In the genomic region with DNA sequence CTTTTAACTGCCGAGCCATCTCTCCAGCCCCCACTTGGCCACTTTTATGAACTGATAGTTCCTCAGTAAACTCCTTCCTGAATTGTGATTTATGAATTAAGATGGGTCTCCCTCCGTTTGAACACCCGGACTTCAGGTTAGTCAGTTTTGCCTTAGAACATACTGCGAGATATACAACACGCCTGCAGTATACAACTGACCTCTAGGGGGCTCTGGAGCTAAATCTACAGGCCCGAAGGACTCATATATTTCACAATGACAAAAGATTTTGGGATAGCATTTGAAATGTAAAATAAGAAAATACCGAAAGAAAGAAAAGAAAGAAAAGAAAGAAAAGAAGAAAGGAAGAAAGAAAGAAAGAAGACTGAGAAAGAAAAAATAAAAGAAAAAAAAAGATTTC, we compare ENCODE assay signal across 9 mouse cellular contexts. TPM values are rescaled to one million over a fixed set of nuclear protein-coding genes. Genes with fewer than 3 reads are reported as not detected.
A peak's percentile ranks its signal among the peaks of the same experiment; 100 is the strongest.
DNase-seq lines count a peak whose midpoint lies in the region; ATAC-seq and TF ChIP-seq lines count a peak whose summit lies in the region.
"Had no signal": no experiment of that assay in that cellular context is flagged by ENCODE, and none has a peak within 500 bp of the region (broad histone marks: within the 10 kb centered on the region; RNA-seq: fewer than 3 reads in every experiment).

No protein-coding gene starts in this region.

- H3K27ac ChIP-seq in liver, adult 2 months (replicated peaks; ENCODE audit: insufficient read depth, low read depth, low read length): no peak overlapping the region
- H3K27ac ChIP-seq in liver, embryonic 12.5 days: no peak overlapping the region
- no peak overlapping the region for H3K27ac ChIP-seq in hindbrain, postnatal 0 days
- H3K27ac ChIP-seq in limb, embryonic 10.5 days: no peak overlapping the region

- 47% methylated on average over 7 of the region's 7 CpGs for WGBS in liver, adult 2 months
- WGBS in liver, embryonic 12.5 days (ENCODE audit: insufficient replicate concordance): 30% methylated on average over 7 of the region's 7 CpGs
- WGBS in hindbrain, postnatal 0 days: 44% methylated on average over 7 of the region's 7 CpGs
- WGBS in limb, embryonic 10.5 days: 41% methylated on average over 7 of the region's 7 CpGs

- H3K9ac ChIP-seq in liver, adult 2 months (ENCODE audit: low read depth, low read length): no peak overlapping the region
- no peak overlapping the region for H3K9ac ChIP-seq in liver, embryonic 12.5 days
- no peak overlapping the region for H3K9ac ChIP-seq in hindbrain, postnatal 0 days (replicated peaks; ENCODE audit: low read length)

- no peak for TF ChIP-seq CTCF in liver, adult 2 months (IDR thresholded peaks at IDR 0.05; ENCODE audit: low read depth, low read length)
- TF ChIP-seq CTCF in hindbrain, postnatal 0 days (IDR thresholded peaks at IDR 0.05; ENCODE audit: low read depth): peak; percentile 70

- no peak overlapping the region for H3K4me2 ChIP-seq in liver, embryonic 12.5 days
- no peak overlapping the region for H3K4me2 ChIP-seq in hindbrain, postnatal 0 days (ENCODE audit: low read depth, low read length)

- peak; percentile 46 for DNase-seq in liver, adult 2 months (ENCODE audit: extremely low read depth, low read depth, low spot score)
- peak; percentile 73 for DNase-seq in T-cell, adult 2 months (ENCODE audit: low spot score)
- DNase-seq in cerebellum, postnatal 10 days: peak; percentile 82 to 90
- peak; percentile 82 for DNase-seq in hindbrain, postnatal 0 days (ENCODE audit: low spot score)
- peak; percentile 45 for DNase-seq in limb, embryonic 10.5 days (ENCODE audit: low spot score)
- peak; percentile 81 for DNase-seq in right cerebral cortex, postnatal 14 days
- no peak for DNase-seq in yolk sac, embryonic 10.5 days (ENCODE audit: low spot score)

- H3K36me3 ChIP-seq in liver, adult 2 months (ENCODE audit: control insufficient read depth, insufficient read depth, low read length): no peaks in the 10 kb centered on the region
- H3K36me3 ChIP-seq in liver, embryonic 12.5 days: no peaks in the 10 kb centered on the region
- no peaks in the 10 kb centered on the region for H3K36me3 ChIP-seq in hindbrain, postnatal 0 days (ENCODE audit: insufficient read depth, low read length)
- no peaks in the 10 kb centered on the region for H3K36me3 ChIP-seq in limb, embryonic 10.5 days

- H3K79me2 ChIP-seq in liver, adult 2 months (ENCODE audit: control insufficient read depth, insufficient read depth, low read length): no peaks in the 10 kb centered on the region

- H3K27me3 ChIP-seq in liver, adult 2 months (ENCODE audit: control insufficient read depth, insufficient read depth, low read length): no peaks in the 10 kb centered on the region; the same call in 1 of the 2 replicates
- peaks cover 45% of the 10 kb centered on the region for H3K27me3 ChIP-seq in liver, embryonic 12.5 days (replicated peaks)
- H3K27me3 ChIP-seq in hindbrain, postnatal 0 days (ENCODE audit: insufficient read depth, low read length): peaks cover 3% of the 10 kb centered on the region; the same call in 1 of the 2 replicates
- peaks cover 23% of the 10 kb centered on the region for H3K27me3 ChIP-seq in limb, embryonic 10.5 days (ENCODE audit: low read depth, poor library complexity, severe bottlenecking)

- TF ChIP-seq POLR2A in liver, adult 2 months (IDR thresholded peaks at IDR 0.05; ENCODE audit: extremely low read depth, insufficient read depth, low read length): no peak

- ATAC-seq in liver, embryonic 12.5 days: no peak
- no peak for ATAC-seq in hindbrain, postnatal 0 days

- H3K9me3 ChIP-seq in liver, embryonic 12.5 days (replicated peaks): no peaks in the 10 kb centered on the region
- H3K9me3 ChIP-seq in hindbrain, postnatal 0 days (ENCODE audit: low read length): no peaks in the 10 kb centered on the region
- no peaks in the 10 kb centered on the region for H3K9me3 ChIP-seq in limb, embryonic 10.5 days (replicated peaks)

- H3K4me1 ChIP-seq in liver, adult 2 months (ENCODE audit: control insufficient read depth, insufficient read depth, low read length): no peaks in the 10 kb centered on the region
- peaks cover 5% of the 10 kb centered on the region; the same call in 1 of the 2 replicates for H3K4me1 ChIP-seq in liver, embryonic 12.5 days
- H3K4me1 ChIP-seq in hindbrain, postnatal 0 days (ENCODE audit: insufficient read depth, low read length): no peaks in the 10 kb centered on the region
- H3K4me1 ChIP-seq in limb, embryonic 10.5 days: 0 out of 2 replicates have a peak, but pooled peaks cover 4% of the 10 kb centered on the region

- H3K4me3 ChIP-seq in liver, adult 2 months (ENCODE audit: insufficient read depth, low read depth, low read length): no peak overlapping the region
- no peak overlapping the region for H3K4me3 ChIP-seq in liver, embryonic 12.5 days
- H3K4me3 ChIP-seq in hindbrain, postnatal 0 days (ENCODE audit: low read length): no peak overlapping the region
- no peak overlapping the region for H3K4me3 ChIP-seq in limb, embryonic 10.5 days
- H3K4me3 ChIP-seq: myocyte had no signal

RNA-seq across cellular contexts. Expression of gene H2-Oa, which starts 16.9 kb away (rescaled TPM):
- 0.28 and 0.47 TPM in 2 replicates for total RNA-seq in liver, adult 2 months (2014; rRNA removed)
- 0.76 and 1.4 TPM in 2 replicates for polyA plus RNA-seq in liver, adult 2 months (2012; rRNA removed)
- polyA plus RNA-seq in liver, embryonic 12.5 days (2016; fragmentation: Nextera tagmentation; extraction: Ambion mirVana): 0.37 and 0.56 TPM in 2 replicates
- total RNA-seq in hindbrain, postnatal 0 days (2014; rRNA removed): not detected in 2 replicates
- 0.23 and 0.31 TPM in 2 replicates for polyA plus RNA-seq in hindbrain, postnatal 0 days (2015; fragmentation: Nextera tagmentation; extraction: Ambion mirVana)
- polyA plus RNA-seq in limb, embryonic 10.5 days (2016; fragmentation: Nextera tagmentation; extraction: Ambion mirVana): 0.31 and 0.66 TPM in 2 replicates

RNA-seq across cellular contexts. Expression of gene Col11a2, which starts 36.0 kb away (rescaled TPM):
- 0.18 and 0.74 TPM in 2 replicates for total RNA-seq in liver, adult 2 months (2014; rRNA removed)
- polyA plus RNA-seq in liver, adult 2 months (2012; rRNA removed): 0.20 and 0.23 TPM in 2 replicates
- 0.37 and 0.54 TPM in 2 replicates for polyA plus RNA-seq in liver, embryonic 12.5 days (2016; fragmentation: Nextera tagmentation; extraction: Ambion mirVana)
- 12.1 and 16.7 TPM in 2 replicates for total RNA-seq in hindbrain, postnatal 0 days (2014; rRNA removed)
- polyA plus RNA-seq in hindbrain, postnatal 0 days (2015; fragmentation: Nextera tagmentation; extraction: Ambion mirVana): 5.4 TPM in 2 replicates
- polyA plus RNA-seq in limb, embryonic 10.5 days (2016; fragmentation: Nextera tagmentation; extraction: Ambion mirVana): 0.43 and 2.5 TPM in 2 replicates

RNA-seq across cellular contexts. Expression of gene Rxrb, which starts 43.7 kb away (rescaled TPM):
- 13.0 and 17.0 TPM in 2 replicates for total RNA-seq in liver, adult 2 months (2014; rRNA removed)
- polyA plus RNA-seq in liver, adult 2 months (2012; rRNA removed): 40.3 and 46.5 TPM in 2 replicates
- 29.2 and 31.3 TPM in 2 replicates for polyA plus RNA-seq in liver, embryonic 12.5 days (2016; fragmentation: Nextera tagmentation; extraction: Ambion mirVana)
- 51.5 and 64.8 TPM in 2 replicates for total RNA-seq in hindbrain, postnatal 0 days (2014; rRNA removed)
- polyA plus RNA-seq in hindbrain, postnatal 0 days (2015; fragmentation: Nextera tagmentation; extraction: Ambion mirVana): 48.7 and 49.2 TPM in 2 replicates
- polyA plus RNA-seq in limb, embryonic 10.5 days (2016; fragmentation: Nextera tagmentation; extraction: Ambion mirVana): 49.9 and 51.0 TPM in 2 replicates

RNA-seq across cellular contexts. Expression of gene Slc39a7, which starts 43.8 kb away (rescaled TPM):
- 51.2 and 54.7 TPM in 2 replicates for total RNA-seq in liver, adult 2 months (2014; rRNA removed)
- polyA plus RNA-seq in liver, adult 2 months (2012; rRNA removed): 98.0 and 115 TPM in 2 replicates
- 91.7 and 96.0 TPM in 2 replicates for polyA plus RNA-seq in liver, embryonic 12.5 days (2016; fragmentation: Nextera tagmentation; extraction: Ambion mirVana)
- 188 and 250 TPM in 2 replicates for total RNA-seq in hindbrain, postnatal 0 days (2014; rRNA removed)
- polyA plus RNA-seq in hindbrain, postnatal 0 days (2015; fragmentation: Nextera tagmentation; extraction: Ambion mirVana): 148 and 150 TPM in 2 replicates
- polyA plus RNA-seq in limb, embryonic 10.5 days (2016; fragmentation: Nextera tagmentation; extraction: Ambion mirVana): 196 TPM in 2 replicates

RNA-seq across cellular contexts. Expression of gene H2-DMa, which starts 44.1 kb away (rescaled TPM):
- 7.1 and 8.5 TPM in 2 replicates for total RNA-seq in liver, adult 2 months (2014; rRNA removed)
- polyA plus RNA-seq in liver, adult 2 months (2012; rRNA removed): 8.3 and 13.1 TPM in 2 replicates
- 3.1 and 4.3 TPM in 2 replicates for polyA plus RNA-seq in liver, embryonic 12.5 days (2016; fragmentation: Nextera tagmentation; extraction: Ambion mirVana)
- 30.9 and 31.3 TPM in 2 replicates for total RNA-seq in hindbrain, postnatal 0 days (2014; rRNA removed)
- 23.5 and 24.1 TPM in 2 replicates for polyA plus RNA-seq in hindbrain, postnatal 0 days (2015; fragmentation: Nextera tagmentation; extraction: Ambion mirVana)
- polyA plus RNA-seq in limb, embryonic 10.5 days (2016; fragmentation: Nextera tagmentation; extraction: Ambion mirVana): 4.2 and 5.3 TPM in 2 replicates
